ENCODE assay signal across 9 mouse cellular contexts in genomic region chr9:32700091-32700905, GRCm38 (mm10).
DNase-seq lines count a peak whose midpoint lies in the region; ATAC-seq lines count a peak whose summit lies in the region.
"Had no signal": no experiment of that assay in that cellular context is flagged by ENCODE, and none has a peak within 500 bp of the region (broad histone marks: within the 10 kb centered on the region; RNA-seq: fewer than 3 reads in every experiment).

No protein-coding gene starts in this region.

- no peak overlapping the region for H3K27ac ChIP-seq in hindbrain, embryonic 14.5 days
- H3K27ac ChIP-seq in hindbrain, embryonic 11.5 days (ENCODE audit: low read depth, low read length), result no peak overlapping the region
- 0 out of 2 replicates have a peak overlapping the region, but pooled peaks have one; percentile 22 for H3K27ac ChIP-seq in embryonic facial prominence, embryonic 13.5 days
- H3K27ac ChIP-seq in liver, embryonic 15.5 days (replicated peaks), result no peak overlapping the region

- H3K4me2 ChIP-seq in hindbrain, embryonic 14.5 days (replicated peaks), result peak overlapping the region; percentile 34
- no peak overlapping the region for H3K4me2 ChIP-seq in hindbrain, embryonic 11.5 days (replicated peaks; ENCODE audit: low read depth, low read length)
- H3K4me2 ChIP-seq in embryonic facial prominence, embryonic 13.5 days, result peak overlapping the region; percentile 46; the same call in 1 of the 2 replicates
- no peak overlapping the region for H3K4me2 ChIP-seq in liver, embryonic 15.5 days

- H3K4me3 ChIP-seq in hindbrain, embryonic 14.5 days (replicated peaks; ENCODE audit: low read length), result no peak overlapping the region
- no peak overlapping the region for H3K4me3 ChIP-seq in hindbrain, embryonic 11.5 days (ENCODE audit: low read depth, low read length)
- no peak overlapping the region; the same call in 1 of the 2 replicates for H3K4me3 ChIP-seq in embryonic facial prominence, embryonic 13.5 days
- H3K4me3 ChIP-seq in liver, embryonic 15.5 days (replicated peaks), result peak overlapping the region; percentile 25; the same call in 1 of the 2 replicates

- H3K36me3 ChIP-seq in hindbrain, embryonic 14.5 days (replicated peaks; ENCODE audit: control insufficient read depth, insufficient read depth), result no peaks in the 10 kb centered on the region
- H3K36me3 ChIP-seq in hindbrain, embryonic 11.5 days (ENCODE audit: control insufficient read depth, insufficient read depth, low read length), result no peaks in the 10 kb centered on the region
- H3K36me3 ChIP-seq in embryonic facial prominence, embryonic 13.5 days, result no peaks in the 10 kb centered on the region
- H3K36me3 ChIP-seq in liver, embryonic 15.5 days (replicated peaks), result no peaks in the 10 kb centered on the region

- H3K27me3 ChIP-seq in hindbrain, embryonic 14.5 days (ENCODE audit: control insufficient read depth, insufficient read depth, low read length), result peaks cover 44% of the 10 kb centered on the region
- H3K27me3 ChIP-seq in hindbrain, embryonic 11.5 days (ENCODE audit: control insufficient read depth, insufficient read depth, low read length), result peaks cover 14% of the 10 kb centered on the region
- H3K27me3 ChIP-seq in embryonic facial prominence, embryonic 13.5 days, result no peaks in the 10 kb centered on the region
- H3K27me3 ChIP-seq in liver, embryonic 15.5 days, result peaks cover 23% of the 10 kb centered on the region

- intact Hi-C loops in left cerebral cortex, postnatal 10 days (cut with DNase I), result no loop called here

- no peak overlapping the region for H3K9ac ChIP-seq in hindbrain, embryonic 14.5 days
- no peak overlapping the region for H3K9ac ChIP-seq in hindbrain, embryonic 11.5 days (ENCODE audit: low read depth, low read length)
- H3K9ac ChIP-seq in embryonic facial prominence, embryonic 13.5 days, result no peak overlapping the region
- no peak overlapping the region for H3K9ac ChIP-seq in liver, embryonic 15.5 days

- 0 out of 2 replicates have a peak, but pooled peaks cover 1% of the 10 kb centered on the region for H3K4me1 ChIP-seq in hindbrain, embryonic 14.5 days (replicated peaks; ENCODE audit: control insufficient read depth, insufficient read depth, low read length)
- no peaks in the 10 kb centered on the region for H3K4me1 ChIP-seq in hindbrain, embryonic 11.5 days (replicated peaks; ENCODE audit: control insufficient read depth, insufficient read depth, low read length)
- peaks cover 49% of the 10 kb centered on the region for H3K4me1 ChIP-seq in embryonic facial prominence, embryonic 13.5 days
- peaks cover 16% of the 10 kb centered on the region for H3K4me1 ChIP-seq in liver, embryonic 15.5 days (replicated peaks)

- no peak for ATAC-seq in hindbrain, embryonic 14.5 days (ENCODE audit: low FRiP score)
- no peak for ATAC-seq in hindbrain, embryonic 11.5 days (ENCODE audit: low FRiP score)
- ATAC-seq in embryonic facial prominence, embryonic 13.5 days (ENCODE audit: insufficient number of reproducible peaks, insufficient read depth, low FRiP score, low TSS enrichment, low read depth), result no peak
- ATAC-seq in liver, embryonic 15.5 days (ENCODE audit: insufficient read depth), result no peak

- DNase-seq in hindbrain, embryonic 14.5 days (ENCODE audit: low spot score), result no peak
- DNase-seq in hindbrain, embryonic 11.5 days (ENCODE audit: low spot score), result no peak
- peak; percentile 68 for DNase-seq in 3T3-L1 (ENCODE audit: low read depth, low spot score)
- no peak for DNase-seq in right cerebral cortex, adult 2 months (ENCODE audit: low spot score in 2 of 2)
- no peak for DNase-seq in layer of hippocampus, adult 9-10 months (ENCODE audit: low spot score)
- DNase-seq in left cerebral cortex, postnatal 10 days (ENCODE audit: extremely low spot score in 1 of 2, low spot score in 2 of 2), result no peak
- DNase-seq: retina, postnatal 1 day had no signal

- WGBS in hindbrain, embryonic 14.5 days, result 77% methylated on average over 7 of the region's 7 CpGs
- 74% methylated on average over 7 of the region's 7 CpGs for WGBS in hindbrain, embryonic 11.5 days
- 57% methylated on average over 7 of the region's 7 CpGs for WGBS in embryonic facial prominence, embryonic 13.5 days
- 54% methylated on average over 7 of the region's 7 CpGs for WGBS in liver, embryonic 15.5 days (ENCODE audit: insufficient replicate concordance)

- no peaks in the 10 kb centered on the region for H3K9me3 ChIP-seq in hindbrain, embryonic 14.5 days (ENCODE audit: control insufficient read depth, low read length)
- H3K9me3 ChIP-seq in hindbrain, embryonic 11.5 days (ENCODE audit: control insufficient read depth, low read length), result no peaks in the 10 kb centered on the region
- no peaks in the 10 kb centered on the region for H3K9me3 ChIP-seq in embryonic facial prominence, embryonic 13.5 days
- no peaks in the 10 kb centered on the region for H3K9me3 ChIP-seq in liver, embryonic 15.5 days (replicated peaks)

Comparison
In these comparisons a context has a peak if more than half of its experiments do, and no peak if none do; other contexts are left out.
1. H3K4me2 ChIP-seq: peak in hindbrain, embryonic 14.5 days (single experiment) and embryonic facial prominence, embryonic 13.5 days (single experiment); none in hindbrain, embryonic 11.5 days (single experiment) and liver, embryonic 15.5 days (single experiment).